Mouse (Mus musculus) inflammation-experienced regulatory T-cells, adult 6 months (primary cell): ENCODE measurements at regions not wholly inside any gene's neighbourhood (a gene's known extent, or its start where the extent isn't known, plus 50 kb on each side); places are given as distances from the start of the nearest gene placed in this dataset.
A peak's percentile ranks its signal among the peaks of the same experiment; 100 is the strongest.

Source experiments
- ATAC-seq: one replicate; pipeline ENCODE4 v1.8.0; 2017

GRCm38 (mm10) chr13:35079685-35080084 lies 52.8 kb upstream of the Eci2 start:
- ATAC-seq = no peak

GRCm38 (mm10) chr13:35085386-35085785 lies 58.5 kb upstream of the Eci2 start:
- no peak for ATAC-seq

DNA sequence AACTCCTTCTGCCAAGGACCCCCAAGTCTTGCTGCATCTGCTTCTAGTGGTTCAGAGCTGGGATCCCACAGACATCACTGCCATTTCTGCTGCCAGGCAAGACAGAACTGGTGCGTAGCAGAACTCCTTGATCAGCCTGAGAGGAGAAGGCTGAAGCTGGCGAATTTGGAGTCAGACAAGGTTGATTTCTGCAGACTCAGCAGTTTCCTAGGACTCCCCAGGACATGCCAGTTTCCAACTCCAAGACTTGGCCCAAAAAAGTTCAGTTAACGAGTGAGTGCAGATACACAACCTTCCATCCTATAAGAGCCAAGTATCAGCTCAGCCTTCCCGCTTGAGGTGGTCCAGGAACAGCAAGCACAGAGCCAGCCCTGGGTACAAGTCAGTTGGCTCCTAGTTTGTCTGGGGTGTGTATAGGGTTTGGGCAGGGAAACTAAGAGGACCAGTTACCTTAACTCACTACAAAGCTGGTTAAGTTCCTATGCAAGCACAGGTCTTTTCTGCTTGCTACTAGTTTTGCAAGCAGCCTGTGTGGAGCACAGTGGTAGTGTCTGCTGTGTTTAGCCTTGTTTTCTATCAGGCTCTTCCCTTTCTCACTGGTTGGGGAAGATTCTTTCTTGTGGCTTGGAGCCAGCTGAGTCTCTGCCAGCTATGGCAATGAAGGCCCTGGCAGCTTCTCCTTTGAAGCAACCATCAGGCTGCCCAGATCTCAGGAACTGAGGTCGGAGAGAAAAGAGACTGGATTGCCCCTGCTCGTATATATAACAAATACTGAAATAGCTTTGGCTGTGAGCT lies 60.5 kb upstream of the Eci2 start:
- ATAC-seq = no peak

DNA sequence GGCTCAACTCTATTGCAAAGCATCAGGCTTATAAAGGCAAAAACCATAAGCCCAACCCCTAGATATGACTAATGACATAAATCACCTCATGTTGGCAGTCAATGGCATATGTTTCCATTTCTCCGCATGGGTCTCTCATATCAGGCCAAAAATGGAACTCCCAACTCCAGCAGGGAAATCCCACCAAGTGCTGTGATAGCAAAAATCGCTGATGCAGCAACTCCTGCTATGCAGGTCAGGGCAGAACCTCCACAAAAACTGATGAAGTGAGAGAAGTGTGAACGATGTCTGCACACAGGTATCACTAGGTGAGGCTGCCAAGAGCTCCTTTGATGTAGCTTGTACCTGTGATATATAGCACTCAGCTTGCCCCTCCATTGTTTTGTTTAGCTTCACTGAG lies 64.3 kb upstream of the Eci2 start:
- ATAC-seq = no peak

GRCm38 (mm10) chr13:35119782-35120181 lies 92.9 kb upstream of the Eci2 start:
- peak; percentile 65 for ATAC-seq

- ATAC-seq = peak; percentile 80
Observed at GRCm38 (mm10) chr13:35129475-35129874, 102.6 kb upstream of the Eci2 start.

- ATAC-seq = peak; percentile 59
Observed at GRCm38 (mm10) chr13:35131272-35132185, 104.6 kb upstream of the Eci2 start.

DNA sequence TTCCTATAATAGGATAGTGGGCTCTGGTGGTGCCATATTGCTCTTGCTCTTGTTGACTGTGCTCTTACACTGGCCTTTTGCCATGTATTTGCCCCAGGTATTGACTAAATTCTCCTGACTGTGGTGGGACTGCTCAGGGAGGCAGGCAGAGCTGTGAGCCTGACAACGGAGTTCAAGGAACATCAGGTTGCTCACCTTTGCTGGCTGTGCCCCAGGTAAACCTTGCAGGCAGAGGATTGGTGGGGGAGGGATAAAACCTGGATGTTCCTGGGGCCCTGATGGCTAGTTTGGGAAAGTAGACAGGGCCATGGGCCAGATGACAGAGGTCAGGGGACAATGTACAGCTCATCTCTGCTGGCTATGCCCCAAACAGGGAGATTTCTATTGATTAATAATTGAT lies 124.7 kb upstream of the Eci2 start:
- no peak for ATAC-seq

- ATAC-seq = no peak
Observed at GRCm38 (mm10) chr13:35159456-35159855, 132.6 kb upstream of the Eci2 start.

GRCm38 (mm10) chr13:35160767-35161166 lies 133.9 kb upstream of the Eci2 start:
- ATAC-seq = no peak

GRCm38 (mm10) chr13:35166080-35166479 lies 139.2 kb upstream of the Eci2 start:
- no peak for ATAC-seq

GRCm38 (mm10) chr13:35166831-35167541 lies 140.1 kb upstream of the Eci2 start:
- no peak for ATAC-seq

- ATAC-seq = no peak
Observed at GRCm38 (mm10) chr13:35171562-35172254, 144.8 kb upstream of the Eci2 start.

GRCm38 (mm10) chr13:35173522-35173921 lies 146.6 kb upstream of the Eci2 start:
- no peak for ATAC-seq

DNA sequence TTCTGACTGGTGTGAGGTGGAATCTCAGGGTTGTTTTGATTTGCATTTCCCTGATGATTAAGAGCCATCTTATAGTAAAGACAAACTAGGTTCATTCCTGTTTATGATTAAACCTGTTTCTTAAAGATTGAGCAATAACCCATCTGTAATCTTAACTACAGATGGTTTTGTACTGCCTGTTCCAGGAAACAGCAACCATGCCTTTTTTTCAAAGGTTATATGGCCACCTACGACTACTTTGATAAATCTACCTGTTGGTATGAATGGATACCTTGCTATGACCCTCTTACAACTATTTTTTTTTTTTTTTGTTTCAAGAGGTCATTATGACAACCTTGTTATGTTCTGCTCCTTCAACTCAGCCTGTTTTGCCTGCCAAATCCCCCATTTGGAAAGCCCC lies 148.7 kb upstream of the Eci2 start:
- no peak for ATAC-seq

- no peak for ATAC-seq
Observed at GRCm38 (mm10) chr13:35177305-35177704, 150.4 kb upstream of the Eci2 start.

DNA sequence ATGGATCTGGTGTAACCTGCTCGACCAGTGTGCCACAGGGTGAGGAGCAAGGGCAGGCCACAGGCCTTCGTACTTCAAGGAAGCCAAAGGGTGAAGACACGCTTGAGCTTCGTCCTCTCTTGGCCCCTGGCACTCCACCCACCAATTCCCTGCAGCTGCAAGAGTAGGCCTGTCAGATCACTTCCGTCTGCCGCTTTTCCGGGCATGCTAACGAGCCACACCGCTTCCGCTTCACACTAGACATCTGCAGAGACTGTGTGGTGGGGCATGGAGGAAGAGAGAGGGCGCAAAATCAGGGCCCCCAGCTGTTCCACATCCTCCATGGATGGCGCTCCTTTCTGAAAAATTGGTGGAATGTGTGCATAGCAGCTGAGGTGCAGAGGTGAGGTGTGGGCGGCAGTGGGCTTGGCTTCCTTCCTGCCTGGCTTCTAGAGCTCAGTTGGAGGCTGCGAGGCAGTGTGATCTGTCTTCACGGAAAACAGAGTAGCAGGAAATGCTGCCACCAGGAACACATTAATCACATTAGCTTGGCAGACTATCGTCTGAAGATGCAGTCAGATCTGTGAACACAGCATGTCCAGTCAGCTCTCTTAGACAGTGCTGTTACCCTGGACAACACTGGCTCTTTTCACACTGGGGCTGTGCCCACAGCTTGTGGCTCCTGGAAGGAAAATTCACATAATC lies 162.3 kb upstream of the Eci2 start:
- ATAC-seq = peak; percentile 98

GRCm38 (mm10) chr13:35202069-35202468 lies 175.2 kb upstream of the Eci2 start:
- no peak for ATAC-seq

DNA sequence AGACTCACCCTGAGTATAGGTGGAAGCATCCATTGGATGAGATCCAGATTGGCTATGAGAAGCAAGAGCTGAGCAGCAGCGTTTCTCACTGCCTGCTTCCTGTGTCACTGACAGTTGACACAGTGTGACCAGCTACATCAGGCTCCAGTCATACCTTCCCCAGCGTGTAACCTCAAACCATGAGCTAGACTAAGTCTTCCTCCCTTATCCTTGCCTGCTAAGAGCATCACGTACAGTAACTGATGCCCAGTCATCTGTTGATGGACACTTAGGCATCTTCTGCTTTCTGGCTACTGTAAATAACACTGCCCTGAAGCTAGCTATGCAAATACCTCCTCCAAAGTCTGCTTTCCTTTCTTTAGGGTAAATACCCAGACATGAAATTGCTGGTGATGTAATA lies 181.4 kb upstream of the Eci2 start:
- no peak for ATAC-seq

- ATAC-seq = no peak
Observed at GRCm38 (mm10) chr13:35209551-35209950, 182.7 kb upstream of the Eci2 start.

DNA sequence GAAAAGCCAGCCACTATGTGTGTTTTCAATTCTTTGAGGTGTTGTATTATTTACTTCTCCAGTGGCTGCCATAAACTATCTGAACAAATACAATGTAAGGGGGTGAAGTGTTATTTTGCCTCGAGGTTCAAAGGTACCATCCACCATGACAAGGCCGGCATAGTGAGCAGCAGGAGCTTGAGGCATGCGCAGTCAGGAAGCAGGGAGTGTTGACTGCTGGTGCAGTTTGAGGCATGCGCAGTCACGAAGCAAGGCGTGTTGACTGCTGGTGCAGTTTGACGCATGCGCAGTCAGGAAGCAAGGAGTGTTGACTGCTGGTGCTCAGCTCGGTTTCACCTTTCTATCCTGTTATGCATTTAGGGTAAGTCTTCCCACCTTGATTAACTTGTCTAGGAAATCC lies 184.9 kb upstream of the Eci2 start:
- ATAC-seq = no peak

- no peak for ATAC-seq
Observed at GRCm38 (mm10) chr13:35212276-35212675, 185.4 kb upstream of the Eci2 start.
